Mouse (Mus musculus) fat pad, adult 2 months (tissue): ENCODE measurements at regions not wholly inside any gene's neighbourhood (a gene's known extent, or its start where the extent isn't known, plus 50 kb on each side); places are given as distances from the start of the nearest gene placed in this dataset.
A peak's percentile ranks its signal among the peaks of the same experiment; 100 is the strongest.

Source experiments
- DNase-seq: peaks from one replicate; pipeline ENCODE4 v3.0.0-alpha.2; 2011; ENCODE audit warnings: low read depth, low spot score; ENCODE audit errors: extremely low read depth

DNA sequence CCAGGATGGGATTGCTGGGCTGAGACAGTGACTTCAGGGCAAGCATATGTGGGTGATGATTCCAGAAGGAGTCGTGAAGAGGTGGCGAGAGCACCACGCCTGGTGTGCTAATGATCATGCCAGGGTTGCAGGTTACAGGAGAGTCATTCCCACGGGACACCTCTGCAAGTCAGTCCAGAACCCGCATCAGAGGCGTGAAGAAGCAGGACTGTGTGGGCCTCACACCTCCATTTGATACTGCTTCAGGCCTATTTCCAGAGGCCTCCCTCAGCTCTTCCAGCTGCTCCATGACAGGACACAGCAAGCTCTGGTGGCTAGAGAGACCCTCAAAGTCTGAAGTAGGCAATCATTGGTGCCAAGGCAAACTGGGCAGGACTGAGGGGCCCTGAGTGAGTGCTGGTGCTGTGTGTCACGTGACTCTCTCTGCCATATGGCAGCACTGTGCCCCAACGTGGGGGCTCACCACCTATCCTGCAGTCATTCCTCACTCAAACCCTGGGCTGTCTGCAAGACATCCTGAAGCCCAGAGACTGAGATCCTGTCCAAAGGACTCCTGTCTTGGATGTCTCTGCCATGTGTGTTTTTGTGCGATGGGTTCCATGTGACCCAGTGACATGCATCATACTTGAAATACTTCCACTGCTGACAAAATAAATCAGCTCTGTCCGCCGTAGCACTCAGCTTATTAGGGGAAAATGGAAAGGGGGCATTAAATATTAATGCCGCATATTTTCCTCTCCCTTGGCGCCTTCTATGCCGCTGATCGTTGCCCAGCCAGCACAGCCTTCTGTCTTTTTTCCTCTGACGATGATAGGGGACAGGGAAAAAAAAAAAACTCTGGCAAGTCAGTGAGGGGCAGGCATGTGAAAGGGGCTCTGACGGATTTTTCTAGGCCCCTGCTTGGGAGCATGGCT lies 247.6 kb upstream of the Habp2 start:
- no peak for DNase-seq

DNA sequence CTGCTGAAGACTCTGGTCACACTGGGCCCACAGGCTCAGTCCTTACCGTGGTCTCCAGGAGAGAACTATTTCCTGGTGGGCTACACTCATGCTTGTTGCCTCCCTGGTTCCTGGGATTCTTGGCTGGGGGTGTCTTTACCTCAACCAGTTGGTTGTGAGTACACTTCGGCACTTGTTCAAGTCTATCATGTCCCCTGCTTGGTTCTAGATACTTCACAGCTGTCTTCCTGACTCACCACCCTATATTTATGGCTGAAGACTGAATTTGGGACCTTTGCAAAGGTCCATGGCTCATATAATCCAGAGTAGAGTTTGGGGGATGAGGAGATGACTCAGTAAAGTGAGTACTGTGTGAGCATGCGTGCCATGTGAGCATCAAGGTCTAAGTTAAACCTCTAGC lies 245.0 kb upstream of the Habp2 start:
- no peak for DNase-seq

- DNase-seq: no peak
These were observed 240.1 kb upstream of the Habp2 start for GRCm38 (mm10) chr19:56046784-56047390.

DNA sequence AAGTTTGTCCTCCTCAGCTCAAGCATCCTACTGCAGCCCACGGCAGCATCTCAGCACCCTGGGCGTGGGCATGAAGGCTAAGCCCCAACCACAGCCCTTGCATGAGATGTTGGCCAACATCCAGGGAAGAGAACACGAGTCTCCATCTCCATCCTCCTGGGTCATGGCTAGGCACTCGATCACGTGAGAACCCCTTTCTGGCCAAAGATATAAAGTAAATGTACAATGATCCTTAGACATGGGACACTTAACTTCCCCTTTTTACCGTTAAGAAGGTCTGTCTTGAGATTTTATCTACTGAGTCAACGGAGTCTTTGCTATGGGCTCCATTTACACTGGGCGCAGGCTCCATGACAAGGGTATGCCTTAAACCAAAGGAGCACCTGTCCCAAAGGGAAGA lies 232.8 kb upstream of the Habp2 start:
- DNase-seq: no peak

DNA sequence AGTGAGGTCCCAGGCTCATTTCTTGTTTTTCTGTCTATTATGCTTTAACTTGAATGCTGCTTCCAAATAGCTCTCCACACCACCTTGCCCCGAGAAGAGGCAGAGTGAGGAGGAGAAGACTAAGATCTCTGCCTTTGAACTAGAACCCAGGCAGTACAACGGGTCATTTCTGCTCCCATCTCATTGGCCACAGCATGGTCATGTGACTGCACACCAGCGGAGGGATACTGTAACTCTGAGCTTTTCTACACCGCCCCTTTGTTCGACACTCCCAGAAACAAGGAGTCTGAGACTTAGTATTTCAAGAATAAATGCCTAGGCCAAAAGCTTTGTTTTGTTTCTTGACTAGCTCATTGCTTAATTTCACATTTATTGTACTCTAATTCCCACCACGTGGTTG lies 230.5 kb upstream of the Habp2 start:
- no peak for DNase-seq

DNA sequence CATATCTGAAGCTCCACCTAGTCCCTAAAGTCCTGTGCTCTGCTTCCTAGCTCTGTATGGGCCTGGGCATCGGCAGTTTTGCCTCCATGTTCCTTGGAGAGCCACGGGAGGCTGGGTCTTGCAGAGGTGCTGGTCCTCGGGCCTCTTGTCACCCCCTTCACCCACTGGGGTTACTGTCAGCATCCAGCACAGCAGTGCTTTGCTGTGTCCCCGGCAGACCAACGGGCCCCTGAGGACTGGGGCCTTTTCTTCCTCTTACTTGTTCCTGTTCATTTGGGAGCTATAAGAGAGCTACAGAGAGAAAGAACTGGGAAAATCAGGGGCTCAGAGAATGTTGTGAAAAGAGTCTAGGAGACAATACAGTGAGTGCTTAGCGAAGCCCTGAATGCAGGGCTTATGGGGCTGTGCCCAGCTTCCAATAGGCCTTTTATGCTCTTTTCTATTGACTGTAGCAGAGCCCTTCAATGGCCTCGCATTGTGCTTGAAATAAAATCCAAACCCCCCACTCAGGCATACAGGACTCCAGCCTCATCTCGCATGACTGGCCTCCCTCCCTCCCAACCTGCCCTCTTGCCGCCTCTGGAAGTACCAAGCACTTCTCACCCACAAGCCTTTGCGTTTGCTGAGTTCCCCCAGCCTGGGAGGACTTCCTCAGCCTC lies 224.9 kb upstream of the Habp2 start:
- DNase-seq: no peak

DNA sequence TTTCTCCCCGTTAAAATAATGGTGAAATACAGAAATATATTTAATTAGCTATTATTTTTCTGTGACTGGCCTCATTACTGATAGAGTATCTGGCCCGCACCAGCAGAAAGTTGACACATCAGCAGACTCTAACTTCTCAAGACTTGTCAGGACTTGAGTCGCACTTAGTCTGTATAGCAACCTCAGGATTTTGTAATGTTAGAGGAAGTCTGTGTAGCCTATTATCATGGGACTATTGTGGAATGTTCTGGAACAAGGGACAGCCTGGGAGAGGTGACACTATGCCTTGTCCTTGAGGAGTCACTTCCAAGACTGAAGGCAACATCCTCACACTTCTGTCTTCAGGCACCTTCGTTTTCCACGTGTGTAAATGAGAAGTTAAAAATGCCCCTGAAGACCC lies 223.8 kb upstream of the Habp2 start:
- peak; percentile 61 for DNase-seq

DNA sequence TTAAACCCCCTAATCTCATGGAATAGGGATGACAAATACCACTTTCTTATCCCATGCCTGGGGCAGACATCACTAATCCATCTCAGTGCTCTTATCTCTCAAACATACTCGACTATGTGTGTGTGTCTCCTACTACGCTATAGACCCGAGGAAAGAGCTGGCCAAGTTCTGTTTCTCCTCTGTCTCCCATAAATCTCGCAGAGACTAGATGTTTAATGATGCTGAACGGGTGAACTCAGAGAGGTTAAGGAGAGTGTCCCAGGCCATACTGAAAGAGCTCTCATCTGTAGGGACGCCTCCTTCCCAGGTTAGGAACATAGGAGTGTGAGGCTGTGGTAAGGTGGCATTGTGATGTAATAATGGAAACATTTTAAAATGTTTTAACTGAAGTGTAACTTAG lies 221.2 kb upstream of the Habp2 start:
- no peak for DNase-seq

DNA sequence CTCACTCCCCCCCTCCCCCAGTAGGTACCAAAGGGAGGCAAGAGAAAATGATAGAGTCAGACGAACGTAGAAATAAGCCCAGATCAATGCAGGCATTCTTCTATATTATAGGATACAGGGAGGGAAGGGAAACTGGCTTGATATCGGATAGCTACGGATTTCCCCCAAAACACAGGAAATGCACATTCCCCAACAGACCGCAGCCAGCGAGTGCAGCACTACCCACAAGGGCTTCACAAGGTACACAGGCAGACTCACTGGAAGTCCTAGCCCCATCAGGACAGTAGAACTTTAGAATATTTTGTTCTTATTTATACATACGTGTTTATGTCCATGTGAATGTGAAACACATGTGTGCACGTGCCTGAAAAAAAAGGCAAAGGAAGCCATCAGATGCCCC lies 218.8 kb upstream of the Habp2 start:
- no peak for DNase-seq

- no peak for DNase-seq
These were observed 218.1 kb upstream of the Habp2 start for GRCm38 (mm10) chr19:56068854-56069253.

DNA sequence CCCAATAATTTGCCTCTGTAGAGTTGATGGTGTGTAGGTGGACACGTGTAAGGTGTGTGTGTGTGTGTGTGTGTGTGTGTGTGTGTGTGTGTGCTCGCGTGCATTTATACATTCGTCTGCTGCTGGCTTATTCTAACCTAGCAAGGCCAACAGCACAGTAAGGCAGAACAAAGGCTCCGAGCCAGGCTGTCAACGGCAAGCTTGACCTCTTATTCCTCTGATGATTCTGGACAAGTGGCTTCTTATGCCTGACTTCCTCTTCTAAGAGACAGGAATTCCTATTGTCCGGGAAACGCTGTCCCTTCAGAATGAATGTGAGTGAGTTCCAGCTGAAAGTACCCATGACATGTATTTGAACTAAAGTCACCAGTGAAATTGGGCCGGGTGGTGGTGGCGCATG lies 217.7 kb upstream of the Habp2 start:
- DNase-seq: no peak

DNA sequence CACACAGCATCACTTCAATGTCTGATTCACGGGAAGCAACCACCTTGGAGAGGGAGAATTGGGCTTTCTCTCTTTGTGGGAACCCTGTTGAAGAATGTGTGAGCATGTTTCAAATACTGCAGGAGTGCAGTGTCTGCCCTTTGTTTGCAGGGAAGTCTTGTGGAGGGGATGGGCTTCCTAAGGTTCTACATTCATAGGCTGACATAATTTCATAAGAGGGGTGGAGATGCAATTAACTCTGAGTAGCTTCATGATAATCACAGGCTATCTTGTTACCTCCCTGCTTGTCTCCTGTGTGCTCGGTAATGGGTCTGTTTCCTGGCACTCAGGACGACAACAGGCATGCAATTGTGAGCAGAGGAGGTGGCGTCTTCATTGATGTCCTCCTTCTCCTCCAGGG lies 215.6 kb upstream of the Habp2 start:
- no peak for DNase-seq

- no peak for DNase-seq
These were observed 210.8 kb upstream of the Habp2 start for GRCm38 (mm10) chr19:56076128-56076527.

GRCm38 (mm10) chr19:56077491-56077890 lies 209.4 kb upstream of the Habp2 start:
- no peak for DNase-seq

- DNase-seq: no peak
These were observed 200.4 kb upstream of the Habp2 start for GRCm38 (mm10) chr19:56086413-56087083.

GRCm38 (mm10) chr19:56087127-56087526 lies 199.8 kb upstream of the Habp2 start:
- no peak for DNase-seq

DNA sequence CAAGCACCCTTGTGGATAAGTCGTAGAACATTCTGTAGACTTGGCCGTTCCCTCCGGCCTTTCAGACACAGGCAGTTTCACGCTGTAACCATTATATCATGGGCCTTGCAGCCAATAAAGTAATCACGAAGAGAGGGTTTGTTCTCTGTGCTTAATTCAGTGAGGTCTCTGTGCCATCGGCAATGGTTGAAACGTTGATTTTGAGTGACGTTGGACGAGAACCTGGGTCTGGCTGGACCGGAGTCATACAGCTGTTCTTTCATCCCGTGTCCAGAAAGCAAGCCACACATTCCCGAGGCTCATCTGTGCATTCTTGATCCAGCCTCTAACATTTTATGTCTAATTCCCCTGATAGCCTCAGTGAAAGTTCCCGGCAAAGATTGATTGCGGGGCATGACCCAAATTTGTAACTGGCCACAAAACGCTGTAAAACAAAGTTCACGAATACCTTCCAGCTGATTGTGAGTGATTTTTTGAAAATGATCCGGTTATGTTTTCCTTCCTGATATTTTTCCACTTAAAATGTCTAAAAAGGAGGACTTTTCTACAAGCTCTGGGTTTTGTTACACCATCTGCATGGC lies 197.1 kb upstream of the Habp2 start:
- no peak for DNase-seq

DNA sequence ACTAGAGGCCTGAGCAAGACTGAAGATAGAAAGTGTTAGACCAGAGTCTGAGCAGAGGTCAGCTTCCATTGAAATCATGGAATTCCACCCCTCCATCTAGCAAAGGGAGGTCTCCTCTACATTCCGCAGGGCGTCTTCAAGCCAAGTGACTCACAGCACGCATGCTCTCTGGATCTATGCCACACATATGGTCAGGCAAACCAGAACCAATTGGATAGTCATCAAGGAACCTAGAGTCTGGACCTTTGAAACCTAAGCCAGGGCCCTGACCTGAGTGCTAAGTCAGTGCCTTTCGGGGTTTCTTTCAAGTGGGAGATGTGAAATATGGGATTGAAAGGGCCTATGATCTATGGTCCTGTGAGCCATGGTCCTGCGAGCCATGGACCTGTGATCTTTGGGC lies 195.4 kb upstream of the Habp2 start:
- DNase-seq: no peak

DNA sequence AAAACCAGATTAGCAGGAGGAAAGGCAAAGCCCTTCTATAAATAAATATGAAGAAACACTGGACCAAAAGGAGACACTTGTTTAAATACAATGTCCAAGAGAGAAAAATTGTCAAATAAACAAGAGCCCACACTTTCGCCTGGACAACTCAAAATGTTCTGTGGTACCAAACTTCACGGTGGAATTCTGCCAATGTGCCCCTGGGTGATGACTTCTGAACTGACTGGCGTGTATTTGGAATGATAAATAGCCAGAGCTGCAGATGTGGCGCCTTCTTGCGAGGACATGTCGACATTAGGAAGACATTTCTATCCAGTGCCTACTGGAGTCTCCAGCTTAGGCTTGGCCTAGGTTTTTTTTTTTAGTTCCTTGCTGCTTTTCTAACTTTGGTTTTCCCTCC lies 191.1 kb upstream of the Habp2 start:
- no peak for DNase-seq

DNA sequence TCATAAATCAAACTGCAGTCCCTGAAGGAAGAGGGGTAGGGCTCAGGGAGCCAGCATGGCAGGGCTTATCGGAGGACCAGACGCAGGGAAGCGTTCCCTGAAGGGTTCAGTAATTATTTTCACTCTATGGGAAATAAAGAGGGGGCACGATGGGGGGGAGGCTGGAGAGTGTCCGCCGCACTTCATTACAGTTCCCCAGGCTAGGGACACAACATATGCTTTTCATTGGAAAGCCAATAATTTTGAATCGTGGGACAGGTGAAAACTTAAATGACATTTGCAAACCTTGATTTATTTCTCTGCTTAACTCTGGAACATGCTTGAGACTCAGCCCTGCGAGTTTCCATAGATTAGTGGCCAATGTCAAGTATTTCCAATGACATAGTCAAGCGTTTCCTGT lies 187.2 kb upstream of the Habp2 start:
- DNase-seq: no peak
